Mouse (Mus musculus) forebrain, embryonic 15.5 days (tissue): ENCODE measurements around the gene Appbp2. TPM values are rescaled to one million over a fixed set of nuclear protein-coding genes. Genes with fewer than 3 reads are reported as not detected.

ENCODE experiments used
- ATAC-seq: fragments of 200-750 bp; cut with Nextera tagmentation; replicated peaks from 2 replicates; pipeline ENCODE4 v1.8.0; 2017; ENCODE audit warnings: mild to moderate bottlenecking, moderate TSS enrichment, moderate library complexity
- H3K27ac ChIP-seq: fragments of 300-500 bp; sonication (generic); replicated peaks from 2 replicates; pipeline ENCODE4 v1.5.1; 2015; ENCODE audit warnings: mild to moderate bottlenecking, inconsistent platforms
- H3K27me3 ChIP-seq: fragments of 300-500 bp; sonication (generic); 2 replicates; pipeline ENCODE4 v1.6.1; 2015; ENCODE audit warnings: inconsistent platforms
- H3K36me3 ChIP-seq: fragments of 300-500 bp; sonication (generic); 2 replicates; pipeline ENCODE4 v1.6.1; 2015; ENCODE audit warnings: mild to moderate bottlenecking, inconsistent platforms
- H3K4me1 ChIP-seq: fragments of 300-500 bp; sonication (generic); 2 replicates; pipeline ENCODE4 v1.6.1; 2015; ENCODE audit warnings: inconsistent platforms
- H3K4me2 ChIP-seq: fragments of 300-500 bp; sonication (generic); replicated peaks from 2 replicates; pipeline ENCODE4 v1.6.1; 2015; ENCODE audit warnings: mild to moderate bottlenecking, inconsistent platforms
- H3K4me3 ChIP-seq: fragments of 300-500 bp; sonication (generic); 2 replicates; pipeline ENCODE4 v1.5.1; 2015; ENCODE audit warnings: mild to moderate bottlenecking, inconsistent platforms
- H3K9ac ChIP-seq: fragments of 300-500 bp; sonication (generic); replicated peaks from 2 replicates; pipeline ENCODE4 v1.6.1; 2015; ENCODE audit warnings: mild to moderate bottlenecking, inconsistent platforms
- H3K9me3 ChIP-seq: fragments of 300-500 bp; sonication (generic); 2 replicates; pipeline ENCODE4 v1.6.1; 2016; ENCODE audit warnings: inconsistent platforms
- WGBS: fragments of 180-500 bp; shearing (Covaris S2); methylation state at CpG from one replicate; pipeline ENCODE4 v1.1.7; 2015; ENCODE audit warnings: mixed read lengths; 5-methylcytosine and 5-hydroxymethylcytosine counted together
- polyA plus RNA-seq: library from polyadenylated mRNA; unstranded; fragments of >200 nt; fragmentation: Nextera tagmentation; extraction: Ambion mirVana; gene quantifications from 2 replicates; pipeline ENCODE4 v1.2.1, GENCODE M21; 2015

Appbp2 gene
- polyA plus RNA-seq = 48.8 and 51.7 TPM in 2 replicates

GRCm38 (mm10) chr11:85234990-85235841 lies at the start of gene Appbp2:
Appbp2 (minus strand) TSS chr11:85235130.
- Histone ChIP-seq H3K9ac (peak within 1 kb of the TSS; percentile 90), H3K36me3 (no peaks in the 10 kb centered on the region), H3K4me1 (peaks cover 20% of the 10 kb centered on the region), H3K9me3 (no peaks in the 10 kb centered on the region), H3K27me3 (no peaks in the 10 kb centered on the region), H3K4me3 (peak within 1 kb of the TSS; percentile 88), H3K27ac (peak within 1 kb of the TSS; percentile 97), H3K4me2 (peak within 1 kb of the TSS; percentile 82)
- 5% methylated on average over 48 of the region's 48 CpGs for WGBS
- peak; percentile 98 for ATAC-seq

GRCm38 (mm10) chr11:85281219-85281878 lies 46.4 kb upstream of the Appbp2 start:
- no peak for ATAC-seq
- WGBS = 81% methylated on average over 15 of the region's 15 CpGs

GRCm38 (mm10) chr11:85278175-85278574 lies 43.2 kb upstream of the Appbp2 start:
- H3K27ac ChIP-seq = no peak overlapping the region
- no peak overlapping the region for H3K9ac ChIP-seq
- H3K4me3 ChIP-seq = no peak overlapping the region
- no peaks in the 10 kb centered on the region for H3K4me1 ChIP-seq
- 72% methylated on average over 1 of the region's 1 CpGs for whole genome bisulfite sequencing
- no peaks in the 10 kb centered on the region for H3K36me3 ChIP-seq
- no peak for ATAC-seq
- no peaks in the 10 kb centered on the region for H3K9me3 ChIP-seq
- H3K27me3 ChIP-seq = no peaks in the 10 kb centered on the region
- H3K4me2 ChIP-seq = no peak overlapping the region

More at GRCm38 (mm10) chr11:85281219-85281878, 46.4 kb upstream of the Appbp2 start:
- H3K27me3 ChIP-seq = no peaks in the 10 kb centered on the region
- no peak overlapping the region for H3K9ac ChIP-seq
- no peak overlapping the region for H3K4me3 ChIP-seq
- H3K36me3 ChIP-seq = no peaks in the 10 kb centered on the region
- H3K27ac ChIP-seq = no peak overlapping the region
- H3K4me1 ChIP-seq = no peaks in the 10 kb centered on the region
- H3K4me2 ChIP-seq = no peak overlapping the region
- no peaks in the 10 kb centered on the region for H3K9me3 ChIP-seq

DNA sequence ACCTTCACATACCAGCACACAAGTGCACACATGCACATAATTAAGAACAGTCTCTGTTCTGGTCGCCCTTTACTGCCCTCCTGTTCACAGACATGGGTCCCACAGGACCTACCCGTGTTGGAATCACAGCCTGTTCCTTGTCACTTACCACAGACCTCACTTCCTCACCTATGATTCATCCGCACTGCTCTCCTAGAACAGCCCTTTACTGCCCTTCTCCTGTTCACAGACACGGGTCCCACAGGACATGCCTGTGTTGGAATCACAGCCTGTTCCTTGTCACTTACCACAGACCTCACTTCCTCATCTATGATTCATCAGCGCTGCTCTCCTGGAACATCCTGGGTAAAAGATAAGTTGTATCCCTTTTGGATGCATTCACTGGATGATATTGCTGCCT lies 42.7 kb upstream of the Appbp2 start:
- H3K9ac ChIP-seq = no peak overlapping the region
- no peaks in the 10 kb centered on the region for H3K4me1 ChIP-seq
- WGBS = 87% methylated on average over 5 of the region's 5 CpGs
- H3K36me3 ChIP-seq = no peaks in the 10 kb centered on the region
- no peak for ATAC-seq
- H3K9me3 ChIP-seq = no peaks in the 10 kb centered on the region
- H3K27me3 ChIP-seq = no peaks in the 10 kb centered on the region
- H3K4me2 ChIP-seq = no peak overlapping the region
- no peak overlapping the region for H3K4me3 ChIP-seq
- no peak overlapping the region for H3K27ac ChIP-seq

GRCm38 (mm10) chr11:85275151-85275550 lies 40.2 kb upstream of the Appbp2 start:
- Histone ChIP-seq H3K36me3 (no peaks in the 10 kb centered on the region), H3K4me1 (no peaks in the 10 kb centered on the region), H3K9ac (no peak overlapping the region), H3K27me3 (no peaks in the 10 kb centered on the region), H3K27ac (no peak overlapping the region), H3K9me3 (no peaks in the 10 kb centered on the region), H3K4me2 (no peak overlapping the region), H3K4me3 (no peak overlapping the region)
- 84% methylated on average over 5 of the region's 5 CpGs for WGBS
- no peak for ATAC-seq

GRCm38 (mm10) chr11:85273299-85273698 lies 38.4 kb upstream of the Appbp2 start:
- ATAC-seq = no peak
- no peaks in the 10 kb centered on the region for H3K36me3 ChIP-seq

DNA sequence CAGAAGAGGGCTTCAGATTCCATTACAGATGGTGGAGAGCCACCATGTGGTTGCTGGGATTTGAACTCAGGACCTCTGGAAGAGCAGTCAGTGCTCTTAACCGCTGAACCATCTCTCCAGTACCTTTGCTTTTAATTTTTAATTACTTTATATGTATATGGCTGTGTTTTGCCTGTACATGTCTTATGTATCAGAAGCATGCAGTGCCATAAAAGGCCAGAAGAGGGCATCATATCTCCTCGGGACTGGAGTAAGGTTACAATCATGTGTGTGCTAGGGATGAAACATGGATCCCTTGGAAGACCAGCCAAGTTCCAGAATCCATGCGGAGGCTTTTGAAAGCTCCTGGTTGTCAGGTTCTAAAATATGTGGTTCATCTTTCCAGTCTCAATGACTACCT lies 35.7 kb upstream of the Appbp2 start:
- Histone ChIP-seq H3K27ac (no peak overlapping the region), H3K36me3 (no peaks in the 10 kb centered on the region), H3K27me3 (no peaks in the 10 kb centered on the region), H3K4me3 (no peak overlapping the region), H3K4me2 (no peak overlapping the region), H3K4me1 (no peaks in the 10 kb centered on the region), H3K9me3 (no peaks in the 10 kb centered on the region), H3K9ac (no peak overlapping the region)
- WGBS = 49% methylated on average over 3 of the region's 3 CpGs
- ATAC-seq = no peak

More at GRCm38 (mm10) chr11:85273299-85273698, 38.4 kb upstream of the Appbp2 start:
- no peak overlapping the region for H3K9ac ChIP-seq
- H3K4me1 ChIP-seq = no peaks in the 10 kb centered on the region
- no peaks in the 10 kb centered on the region for H3K9me3 ChIP-seq
- H3K4me3 ChIP-seq = no peak overlapping the region
- H3K27me3 ChIP-seq = no peaks in the 10 kb centered on the region
- no peak overlapping the region for H3K27ac ChIP-seq
- no peak overlapping the region for H3K4me2 ChIP-seq
- WGBS = 70% methylated on average over 6 of the region's 6 CpGs

DNA sequence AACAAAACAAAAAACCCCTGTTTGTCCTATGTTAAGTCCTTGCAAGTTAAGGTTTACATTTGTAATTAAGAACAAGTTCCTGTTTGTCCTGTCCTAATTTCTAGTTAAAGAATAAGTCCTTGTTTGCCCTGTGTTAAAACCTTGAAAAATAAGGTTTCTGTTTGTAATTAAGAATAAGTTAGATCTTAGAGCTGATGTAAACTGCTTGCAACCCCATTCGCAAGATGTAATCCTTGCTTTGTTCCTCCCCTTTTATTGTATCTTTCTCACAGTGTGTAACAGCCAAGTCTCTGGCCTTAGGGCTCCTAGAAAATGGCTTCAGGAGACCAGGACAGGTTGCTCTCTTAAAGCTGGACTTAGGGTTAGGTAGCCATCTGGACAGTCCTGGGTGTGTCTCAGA lies 32.5 kb upstream of the Appbp2 start:
- Histone ChIP-seq H3K4me3 (no peak overlapping the region), H3K4me1 (no peaks in the 10 kb centered on the region), H3K27ac (no peak overlapping the region), H3K36me3 (no peaks in the 10 kb centered on the region), H3K27me3 (no peaks in the 10 kb centered on the region), H3K4me2 (no peak overlapping the region), H3K9me3 (no peaks in the 10 kb centered on the region), H3K9ac (no peak overlapping the region)
- WGBS = 43% methylated on average over 1 of the region's 1 CpGs
- no peak for ATAC-seq

DNA sequence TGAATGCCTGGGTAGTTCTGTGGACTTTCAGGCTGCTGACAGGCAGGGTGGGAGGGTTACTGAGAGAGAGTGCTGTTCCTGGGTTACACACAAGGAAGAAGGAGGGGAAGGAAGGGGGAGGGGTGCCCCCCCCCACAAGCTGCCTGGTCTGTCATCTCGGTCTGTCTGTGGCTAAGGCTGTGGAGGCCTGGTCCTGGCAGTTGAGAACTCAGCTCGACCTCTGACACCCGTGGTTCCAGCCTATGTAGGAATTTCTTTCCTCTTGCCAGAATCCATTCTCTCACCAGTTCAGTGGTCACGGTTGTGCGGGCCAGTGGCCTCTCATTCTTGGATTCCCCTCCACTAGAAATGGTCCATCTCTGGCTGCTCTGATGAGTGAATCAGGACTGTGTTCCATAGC lies 29.7 kb upstream of the Appbp2 start:
- no peak for ATAC-seq
- Histone ChIP-seq H3K9me3 (no peaks in the 10 kb centered on the region), H3K9ac (no peak overlapping the region), H3K4me3 (no peak overlapping the region), H3K36me3 (no peaks in the 10 kb centered on the region), H3K27me3 (no peaks in the 10 kb centered on the region), H3K27ac (no peak overlapping the region), H3K4me2 (no peak overlapping the region), H3K4me1 (no peaks in the 10 kb centered on the region)
- 70% methylated on average over 5 of the region's 5 CpGs for WGBS

DNA sequence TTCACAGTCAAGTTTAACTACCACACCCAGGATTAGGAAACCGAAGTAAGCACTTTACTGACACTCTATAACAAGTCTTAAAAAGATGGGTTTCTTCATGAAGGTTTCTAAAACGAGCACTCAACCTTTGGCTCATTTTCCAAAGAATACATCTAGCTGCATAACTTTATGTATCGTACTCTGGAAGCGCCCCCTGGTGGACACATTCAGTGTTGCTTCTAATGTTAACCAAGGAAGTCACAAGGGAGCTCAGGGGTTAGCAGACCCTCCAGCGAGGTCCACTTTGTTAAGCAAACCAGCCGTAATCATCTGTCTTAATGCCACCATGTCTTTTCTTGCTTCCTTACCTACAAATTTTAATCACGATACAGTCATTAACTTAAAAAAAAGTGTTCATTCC lies 26.3 kb upstream of the Appbp2 start:
- Histone ChIP-seq H3K9ac (no peak overlapping the region), H3K9me3 (no peaks in the 10 kb centered on the region), H3K27me3 (no peaks in the 10 kb centered on the region), H3K4me1 (no peaks in the 10 kb centered on the region), H3K4me3 (no peak overlapping the region), H3K4me2 (no peak overlapping the region), H3K27ac (no peak overlapping the region), H3K36me3 (no peaks in the 10 kb centered on the region)
- no peak for ATAC-seq
- WGBS = 31% methylated on average over 7 of the region's 7 CpGs

- no peak overlapping the region for H3K27ac ChIP-seq
- no peaks in the 10 kb centered on the region for H3K27me3 ChIP-seq
- 89% methylated on average over 11 of the region's 11 CpGs for WGBS
- no peak overlapping the region for H3K4me3 ChIP-seq
- no peak overlapping the region for H3K4me2 ChIP-seq
- H3K4me1 ChIP-seq = no peaks in the 10 kb centered on the region
- no peak for ATAC-seq
- H3K9me3 ChIP-seq = no peaks in the 10 kb centered on the region
- H3K9ac ChIP-seq = no peak overlapping the region
- no peaks in the 10 kb centered on the region for H3K36me3 ChIP-seq
Measured at GRCm38 (mm10) chr11:85258966-85259365, 24.0 kb upstream of the Appbp2 start.

- no peak overlapping the region for H3K9ac ChIP-seq
- 62% methylated on average over 3 of the region's 3 CpGs for WGBS
- no peaks in the 10 kb centered on the region for H3K9me3 ChIP-seq
- no peak for ATAC-seq
- no peak overlapping the region for H3K4me2 ChIP-seq
- H3K27ac ChIP-seq = no peak overlapping the region
- H3K36me3 ChIP-seq = no peaks in the 10 kb centered on the region
- no peaks in the 10 kb centered on the region for H3K27me3 ChIP-seq
- H3K4me1 ChIP-seq = no peaks in the 10 kb centered on the region
- H3K4me3 ChIP-seq = no peak overlapping the region
Measured at GRCm38 (mm10) chr11:85255471-85256027, 20.6 kb upstream of the Appbp2 start.
